Mouse (Mus musculus) kidney, postnatal 4 days (tissue): ENCODE measurements at regions not wholly inside any gene's neighbourhood (a gene's known extent, or its start where the extent isn't known, plus 50 kb on each side); places are given as distances from the start of the nearest gene placed in this dataset.
A peak's percentile ranks its signal among the peaks of the same experiment; 100 is the strongest.
"Not testable (repeated sequence)": the region's sequence is repeated elsewhere in the genome, so short reads cannot be mapped to it uniquely, and the experiment has no call there.

Experiments
- DNase-seq, 2 experiments: peaks; one replicate each; pipeline ENCODE4 v3.0.0; 2021; ENCODE audit warnings: mixed read lengths in 2 of 2

GRCm38 (mm10) chr14:9492228-9492627 is 826.2 kb upstream of the 4930452B06Rik start:
- DNase-seq = no peak

DNA sequence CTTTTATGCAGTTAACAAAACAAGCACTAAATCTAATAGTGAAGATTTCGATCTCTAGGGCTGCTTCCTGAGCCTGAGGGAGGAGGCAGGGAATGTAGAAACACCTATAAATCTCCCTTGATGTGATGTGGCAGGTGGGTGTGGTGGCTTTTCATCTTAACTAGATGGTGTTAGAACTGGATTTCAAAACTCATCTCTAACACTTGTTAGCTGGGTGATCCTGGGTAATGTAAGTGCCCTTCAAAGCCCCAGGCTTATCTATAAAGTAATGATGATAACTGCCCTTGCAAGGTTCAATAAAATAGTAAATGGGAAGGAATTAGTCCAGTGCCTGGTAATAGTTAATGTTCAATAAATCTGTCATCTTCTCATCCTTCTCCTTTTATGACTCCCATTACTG is 822.5 kb upstream of the 4930452B06Rik start:
- DNase-seq = no peak

GRCm38 (mm10) chr14:9478981-9479380 is 812.9 kb upstream of the 4930452B06Rik start:
- DNase-seq = no peak

- no peak for DNase-seq
Observed at GRCm38 (mm10) chr14:9475169-9475568, 809.1 kb upstream of the 4930452B06Rik start.

DNA sequence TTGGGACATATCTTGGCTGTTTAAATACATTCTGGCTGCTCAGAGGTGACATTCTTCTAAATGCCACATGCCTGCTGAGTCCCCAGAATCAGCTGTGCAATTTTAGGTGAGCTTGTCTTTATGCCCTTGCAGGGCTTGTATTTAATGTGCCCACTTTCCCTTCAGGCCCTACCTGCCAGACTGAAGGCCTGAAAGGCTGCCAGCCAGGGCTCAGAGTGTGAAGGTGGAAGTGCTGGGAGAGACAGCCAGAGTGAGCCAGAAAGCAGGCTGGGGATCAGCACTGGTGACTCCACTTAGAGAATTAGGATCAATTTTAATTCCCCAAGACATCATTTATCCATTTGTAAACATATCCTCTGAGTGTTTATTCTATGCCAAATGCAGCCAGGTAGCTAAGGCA is 803.6 kb upstream of the 4930452B06Rik start:
- DNase-seq = no peak

DNA sequence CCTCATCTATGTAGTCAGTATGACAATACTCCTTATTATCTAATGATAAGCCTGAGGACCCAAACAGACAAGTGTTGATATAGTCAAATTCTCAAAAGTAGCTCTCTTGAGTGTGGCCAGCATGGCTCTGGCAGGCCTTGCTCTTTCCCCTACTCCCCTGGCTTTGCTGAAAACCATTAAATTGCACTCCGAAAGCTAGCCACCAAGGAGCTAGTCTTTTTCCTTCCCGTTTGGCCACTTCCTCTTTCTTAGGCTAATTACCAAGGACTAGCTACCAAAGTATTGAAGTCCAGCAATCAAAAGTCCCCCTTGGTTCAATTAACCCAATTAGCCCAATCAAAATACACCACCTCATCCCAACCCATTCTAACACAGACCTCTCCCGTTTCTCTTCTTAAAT is 802.6 kb upstream of the 4930452B06Rik start:
- DNase-seq = no peak

DNA sequence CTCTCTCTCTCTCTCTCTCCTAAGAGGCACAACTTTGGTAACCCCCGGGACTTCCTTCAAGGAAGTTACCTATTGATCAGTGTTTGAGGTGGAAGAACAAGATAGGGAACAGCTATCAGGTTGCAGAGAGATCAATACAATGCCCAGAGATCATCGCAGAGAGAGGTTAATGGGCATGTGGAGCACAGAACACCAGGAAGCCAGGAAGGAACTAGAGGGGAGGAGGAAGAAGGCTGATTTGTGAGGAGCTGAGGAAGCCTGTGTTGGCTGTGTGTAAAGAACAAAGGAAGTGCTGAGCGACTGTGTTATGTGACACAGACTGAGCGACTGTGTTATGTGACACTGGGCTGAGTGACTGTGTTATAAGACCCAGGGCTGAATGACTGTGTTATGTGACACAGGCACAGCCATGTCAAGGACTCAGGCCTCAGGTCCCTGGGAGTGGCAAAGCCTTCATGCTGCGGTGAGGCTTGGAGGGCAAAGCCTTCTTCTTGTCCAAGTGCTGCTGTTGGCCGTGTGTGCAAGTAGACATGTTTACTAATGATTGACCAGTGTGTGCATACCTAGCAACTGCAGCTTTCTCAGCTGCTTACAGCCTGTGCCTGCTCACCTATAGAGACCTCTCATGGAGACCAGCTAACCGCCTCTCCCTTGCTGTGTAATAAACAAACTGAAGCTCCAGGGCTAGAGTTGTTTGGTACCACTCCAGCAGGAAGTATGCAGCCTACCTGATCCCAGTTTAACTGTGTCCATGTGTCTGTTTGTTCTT is 801.8 kb upstream of the 4930452B06Rik start:
- peak; percentile 7 to 24 for DNase-seq

- no peak for DNase-seq
Observed at GRCm38 (mm10) chr14:9460006-9460405, 794.0 kb upstream of the 4930452B06Rik start.

DNA sequence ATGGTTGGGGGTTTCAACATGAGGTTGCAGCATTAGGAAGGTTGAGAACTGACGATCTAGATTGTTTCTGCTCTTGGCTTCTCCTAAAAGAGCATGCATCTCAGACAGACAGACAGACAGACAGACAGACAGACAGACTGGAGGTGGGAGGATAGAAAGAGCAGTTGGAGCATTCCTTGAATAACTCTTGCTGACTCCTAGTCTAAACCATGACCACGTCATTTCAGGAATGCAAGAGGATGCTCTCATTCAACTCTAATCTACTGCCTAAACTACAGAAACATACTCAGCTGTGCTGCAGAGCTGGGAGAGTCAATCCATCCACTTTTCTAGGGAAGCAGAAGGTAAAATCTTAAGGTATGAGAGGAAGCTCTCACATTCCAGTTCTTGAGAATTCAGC is 792.8 kb upstream of the 4930452B06Rik start:
- DNase-seq = no peak

GRCm38 (mm10) chr14:9457801-9458495 is 791.9 kb upstream of the 4930452B06Rik start:
- DNase-seq = no peak

DNA sequence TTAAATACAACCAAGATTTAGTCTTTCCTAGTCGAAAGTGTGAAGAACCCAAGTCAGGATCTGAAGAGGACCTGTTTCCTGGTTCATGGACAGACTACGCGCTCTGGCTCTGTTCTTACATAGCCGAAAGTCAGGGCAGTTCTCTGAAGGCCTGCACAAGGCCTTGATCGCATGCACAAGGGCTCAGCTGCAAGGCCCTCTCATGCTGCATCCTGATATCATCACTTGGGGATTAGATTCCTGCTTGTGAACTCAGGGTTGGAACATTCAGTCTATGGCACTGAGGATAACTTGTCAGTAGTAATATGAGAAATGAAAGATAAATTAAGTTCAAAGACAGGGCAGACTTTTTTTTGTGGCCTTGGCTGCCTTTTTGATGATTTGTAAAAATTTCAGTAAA is 789.9 kb upstream of the 4930452B06Rik start:
- DNase-seq = no peak

DNA sequence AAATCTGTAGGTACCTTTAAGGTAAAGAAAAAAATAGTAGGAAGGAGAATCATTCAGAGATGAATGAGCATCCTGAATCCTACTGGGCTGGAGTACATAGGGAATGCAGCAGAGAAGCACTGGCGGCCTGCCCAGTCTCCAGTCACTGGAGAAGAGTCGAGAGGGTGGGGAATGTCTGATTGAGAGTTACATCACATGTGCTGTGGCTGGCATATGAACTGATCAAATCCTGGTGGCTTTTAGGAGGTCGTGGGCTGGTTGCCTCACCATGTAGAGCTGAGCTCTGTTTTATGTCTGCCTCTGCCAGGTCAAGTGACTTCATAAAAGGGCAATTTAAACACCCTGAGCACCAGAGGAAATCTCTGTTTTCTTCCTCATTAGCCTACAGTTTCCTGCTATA is 783.9 kb upstream of the 4930452B06Rik start:
- DNase-seq = peak; percentile 47 to 48

DNA sequence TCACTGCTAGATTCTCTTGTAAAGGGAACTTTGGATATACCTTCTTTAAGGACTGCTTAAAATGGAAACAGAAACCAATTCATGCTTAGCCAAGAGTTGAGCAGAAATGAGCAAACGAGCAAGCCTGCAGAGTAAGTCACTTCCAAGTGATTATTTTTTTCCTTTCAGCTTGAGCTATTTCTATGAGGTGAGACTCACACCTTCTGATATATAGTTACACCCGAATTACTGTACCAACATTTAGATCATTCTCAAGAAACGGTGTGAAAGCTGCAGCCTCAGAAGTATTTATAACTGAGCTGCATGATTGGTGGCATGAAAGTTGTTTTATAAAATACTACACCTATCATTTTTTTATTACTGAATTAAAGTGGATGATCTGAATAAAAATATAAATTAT is 771.9 kb upstream of the 4930452B06Rik start:
- no peak for DNase-seq

- no peak for DNase-seq
Observed at GRCm38 (mm10) chr14:9435136-9435535, 769.1 kb upstream of the 4930452B06Rik start.

GRCm38 (mm10) chr14:9433081-9433590 is 767.1 kb upstream of the 4930452B06Rik start:
- DNase-seq = no peak

GRCm38 (mm10) chr14:9431798-9432197 is 765.8 kb upstream of the 4930452B06Rik start:
- DNase-seq = peak in 1 of 2 experiments; percentile 3

DNA sequence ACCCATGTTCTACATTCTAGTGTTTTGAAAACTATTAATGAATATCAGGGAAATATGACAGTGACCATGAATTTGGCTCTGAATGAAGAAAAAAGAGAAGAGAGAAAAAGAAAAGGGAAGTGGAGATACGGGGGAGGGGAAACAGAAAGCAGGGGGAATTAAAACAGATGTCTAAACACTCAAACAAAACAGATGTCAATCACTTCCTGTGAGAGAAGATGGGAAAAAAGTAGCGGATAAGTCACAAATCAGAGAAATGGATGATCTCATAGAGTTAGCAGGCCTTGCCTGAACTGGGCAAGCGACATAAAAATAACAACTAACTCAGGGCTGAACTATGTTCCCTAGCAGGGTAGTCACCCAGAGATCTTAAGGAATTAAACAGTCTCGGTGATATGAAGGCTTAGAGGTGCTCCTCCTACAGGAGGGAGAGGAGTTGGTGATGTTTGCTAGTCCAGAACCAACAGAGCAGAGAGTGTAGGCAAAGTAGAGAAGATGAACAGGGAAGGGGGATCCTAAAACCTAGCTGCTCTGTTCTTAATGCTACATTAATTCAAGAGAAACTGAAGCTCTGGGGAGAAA is 745.9 kb upstream of the 4930452B06Rik start:
- DNase-seq = no peak

DNA sequence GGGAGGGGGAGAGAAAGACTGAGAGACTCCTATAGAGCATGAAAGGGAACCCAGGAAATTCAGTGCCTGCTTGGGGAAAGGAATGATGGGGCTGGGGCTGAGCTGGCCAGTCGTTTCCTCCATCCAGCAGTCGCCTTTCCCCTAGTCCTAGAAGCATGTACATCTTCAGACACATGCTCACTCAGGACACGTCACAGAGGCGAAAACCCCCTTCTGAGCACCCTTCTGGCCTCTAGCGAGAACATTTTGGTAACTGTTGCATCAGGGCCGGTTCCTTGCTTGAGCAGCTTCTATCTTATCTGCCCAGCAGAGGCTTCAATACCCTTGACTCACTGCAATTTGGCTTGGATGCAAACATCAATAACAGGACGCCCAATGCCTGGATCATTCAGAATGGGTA is 737.6 kb upstream of the 4930452B06Rik start:
- DNase-seq = no peak

- no peak for DNase-seq
Observed at GRCm38 (mm10) chr14:9400861-9401260, 734.8 kb upstream of the 4930452B06Rik start.

GRCm38 (mm10) chr14:9393271-9393771 is 727.3 kb upstream of the 4930452B06Rik start:
- DNase-seq = peak; percentile 81 to 82

GRCm38 (mm10) chr14:9389878-9390536 is 724.0 kb upstream of the 4930452B06Rik start:
- not testable (repeated sequence) for DNase-seq

- no peak for DNase-seq
Observed at GRCm38 (mm10) chr14:9389180-9389579, 723.1 kb upstream of the 4930452B06Rik start.
